Mouse (Mus musculus) spleen, postnatal 10 days (tissue): ENCODE results near the gene Hnrnpu.

ENCODE experiments used
- DNase-seq, 2 experiments: peaks; one replicate each; pipeline ENCODE4 v3.0.0; 2021 to 2022; ENCODE audit warnings: low spot score in 2 of 2

Gene Hnrnpu

GRCm38 (mm10) chr1:178340213-178340612 lies 2.6 kb upstream of the Hnrnpu start:
- DNase-seq = no peak

DNA sequence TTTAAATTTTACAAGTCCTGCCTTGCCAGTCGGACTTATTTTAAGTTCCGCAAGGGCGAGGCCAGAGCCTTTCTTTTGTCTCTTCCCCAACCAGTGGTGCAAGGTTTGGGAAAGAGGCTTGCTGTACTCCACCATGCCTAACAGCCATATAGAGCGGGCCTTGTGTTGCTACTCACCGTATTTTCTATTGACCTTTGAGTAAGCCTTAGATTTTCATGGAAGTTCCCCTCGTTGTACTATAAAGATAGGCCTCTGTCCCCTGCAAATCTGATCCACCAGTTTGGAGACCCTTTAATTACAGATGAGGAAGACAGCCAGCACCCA lies 683 bp upstream of the Hnrnpu start:
- DNase-seq = peak; percentile 43 to 59

- DNase-seq = peak; percentile 65 to 73
Observed at GRCm38 (mm10) chr1:178336777-178337481, 668 bp downstream of the Hnrnpu start.

DNA sequence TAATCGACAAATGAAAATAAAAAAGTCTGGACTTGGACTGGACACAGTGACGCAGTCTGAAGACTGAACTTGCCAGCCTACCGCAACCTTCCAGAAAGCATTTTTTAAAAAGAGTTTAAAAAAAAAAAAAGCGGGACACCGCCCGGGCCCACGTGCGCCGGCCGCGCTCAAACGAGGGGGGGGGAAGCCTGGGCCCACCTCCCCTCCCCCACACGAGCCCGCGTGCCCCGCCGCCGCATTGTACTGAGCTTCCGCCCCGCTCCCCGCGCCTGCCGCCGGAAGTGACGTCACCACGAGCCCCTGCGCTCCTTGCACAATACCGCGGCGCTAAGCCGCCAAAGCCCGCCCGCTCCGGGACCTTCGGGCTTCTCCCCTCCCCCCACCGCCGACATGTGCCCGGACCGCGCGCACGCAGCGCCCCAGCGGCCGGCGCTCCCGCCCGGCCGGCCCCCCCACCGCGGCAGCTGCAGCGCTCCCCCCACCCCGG lies 1.3 kb downstream of the Hnrnpu start:
- DNase-seq = peak; percentile 89 to 96

GRCm38 (mm10) chr1:178335860-178336261 lies 1.7 kb downstream of the Hnrnpu start:
- peak in 1 of 2 experiments; percentile 25 for DNase-seq

DNA sequence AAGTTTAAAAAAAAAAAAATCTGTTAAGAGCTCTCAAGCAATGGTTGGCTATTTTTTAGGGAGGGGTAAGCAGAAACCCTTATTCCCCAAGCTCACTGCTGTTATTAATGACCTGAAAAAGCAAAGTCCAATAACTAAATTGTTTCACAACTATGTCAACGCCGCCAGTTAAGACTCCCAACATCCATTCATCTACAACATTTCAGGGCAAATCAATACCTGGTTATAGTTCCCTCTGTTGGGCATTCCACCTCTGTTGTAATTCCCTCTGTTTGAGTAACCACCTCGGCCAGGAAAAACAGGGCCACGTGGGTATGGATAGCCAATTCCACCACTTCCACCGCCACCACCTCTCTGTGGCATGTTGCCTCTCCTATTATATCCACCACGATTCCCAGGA lies 7.7 kb downstream of the Hnrnpu start:
- no peak for DNase-seq

- DNase-seq = no peak
Observed at GRCm38 (mm10) chr1:178329017-178329416, 8.6 kb downstream of the Hnrnpu start.

GRCm38 (mm10) chr1:178326950-178327349 lies 10.6 kb downstream of the Hnrnpu start:
- no peak for DNase-seq

- DNase-seq = no peak
Observed at GRCm38 (mm10) chr1:178326357-178326756, 11.2 kb downstream of the Hnrnpu start.

DNA sequence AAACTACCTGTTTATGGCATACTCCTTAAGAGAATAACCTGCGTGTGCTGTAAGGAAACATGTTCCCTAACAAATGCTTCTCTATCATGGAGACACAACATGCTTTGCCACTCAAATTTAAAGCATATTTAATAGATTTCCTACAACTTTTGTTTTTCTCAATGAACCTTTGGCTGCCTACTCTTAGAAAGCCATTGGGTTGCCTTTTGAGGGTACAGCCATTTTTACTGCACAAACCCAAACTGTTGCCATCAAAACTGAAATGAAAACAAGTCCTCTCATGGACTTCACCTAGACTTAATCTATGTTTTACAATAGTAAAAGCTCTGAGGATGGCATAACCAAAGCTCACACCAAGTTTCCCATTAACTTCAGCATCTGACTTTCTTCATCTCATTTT lies 13.0 kb downstream of the Hnrnpu start:
- DNase-seq = no peak

DNA sequence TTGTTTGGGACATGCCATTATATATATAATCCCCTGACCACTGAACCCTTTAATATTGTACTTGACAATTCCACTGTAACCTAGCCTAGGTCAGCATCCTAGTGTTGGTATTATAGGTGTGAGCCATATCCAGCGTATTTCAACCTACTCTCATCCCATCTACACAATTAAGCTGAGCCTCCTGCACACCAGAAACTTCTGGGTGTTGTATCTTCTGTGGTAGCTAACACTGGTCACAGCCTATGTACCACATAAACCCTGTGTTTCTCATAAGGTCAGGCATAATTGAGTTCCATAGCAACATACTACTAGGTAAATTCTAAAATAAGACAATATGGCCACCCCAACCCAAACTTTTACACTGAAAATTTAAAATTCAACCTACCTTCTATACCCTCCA lies 14.4 kb downstream of the Hnrnpu start:
- no peak for DNase-seq

DNA sequence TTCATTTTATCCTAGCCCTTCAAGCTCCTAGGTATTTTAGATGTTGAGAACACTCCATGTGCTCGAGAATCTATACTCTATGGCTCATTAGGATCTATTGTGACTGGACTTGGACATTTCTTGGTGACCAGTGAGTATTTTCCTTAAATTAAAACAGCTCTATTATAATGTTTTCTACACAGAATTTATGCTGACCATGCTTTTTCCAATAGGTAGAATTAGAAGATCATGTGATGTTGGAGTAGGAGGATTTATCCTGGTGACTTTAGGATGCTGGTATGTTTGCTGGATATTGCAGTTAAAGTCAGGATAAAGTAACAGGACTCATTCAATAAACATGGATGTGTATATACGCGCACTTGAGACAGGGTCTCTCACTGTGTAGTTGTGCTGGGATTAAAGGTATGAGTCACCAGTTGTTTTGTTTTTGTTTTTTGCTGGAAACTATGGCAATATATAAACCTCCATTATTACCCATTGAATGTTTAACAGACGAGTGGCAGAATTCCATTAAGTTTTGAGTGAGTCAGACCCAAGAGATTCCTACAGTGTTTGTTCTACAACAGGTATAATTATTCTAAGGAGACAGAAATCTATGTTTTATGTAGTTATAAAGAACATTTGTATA lies 15.8 kb downstream of the Hnrnpu start:
- DNase-seq = no peak

- DNase-seq = no peak
Observed at GRCm38 (mm10) chr1:178320723-178321590, 16.6 kb downstream of the Hnrnpu start.

- no peak for DNase-seq
Observed at GRCm38 (mm10) chr1:178320038-178320722, 17.4 kb downstream of the Hnrnpu start.

DNA sequence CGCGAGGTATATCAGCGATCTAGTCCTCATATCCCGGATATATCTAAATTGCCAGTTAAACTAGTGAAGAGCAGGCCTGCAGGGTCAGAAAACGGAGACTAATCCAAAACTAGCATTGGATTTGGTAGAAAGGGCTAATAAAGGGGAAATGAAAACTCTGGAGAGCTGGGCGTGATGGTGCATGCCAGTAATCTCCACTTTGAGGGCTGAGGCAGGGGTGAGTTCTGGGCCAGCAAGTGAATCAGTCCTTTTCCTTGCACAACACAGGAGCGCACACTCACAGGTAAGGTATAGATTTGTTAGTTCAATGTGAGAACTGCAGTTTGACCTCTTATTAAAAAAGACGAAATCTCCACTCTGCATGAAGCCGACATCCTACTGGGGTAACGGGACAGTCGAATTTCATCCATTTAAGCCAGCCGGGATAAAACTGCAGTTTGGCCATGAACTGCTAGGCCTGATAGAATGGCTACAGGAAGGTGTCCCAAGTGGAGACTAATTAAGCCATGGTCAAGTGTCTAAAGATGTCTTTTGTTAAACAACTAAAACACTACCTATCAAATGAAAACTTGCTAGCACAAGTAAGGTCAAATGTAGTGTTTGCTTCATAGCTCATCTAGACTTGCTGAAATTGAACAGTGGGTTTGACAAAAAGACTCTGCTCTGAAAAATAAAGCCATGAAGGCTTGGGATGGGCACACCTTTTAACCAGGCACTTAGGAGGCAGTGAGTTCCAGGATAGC lies 18.1 kb downstream of the Hnrnpu start:
- DNase-seq = peak in 1 of 2 experiments; percentile 48

DNA sequence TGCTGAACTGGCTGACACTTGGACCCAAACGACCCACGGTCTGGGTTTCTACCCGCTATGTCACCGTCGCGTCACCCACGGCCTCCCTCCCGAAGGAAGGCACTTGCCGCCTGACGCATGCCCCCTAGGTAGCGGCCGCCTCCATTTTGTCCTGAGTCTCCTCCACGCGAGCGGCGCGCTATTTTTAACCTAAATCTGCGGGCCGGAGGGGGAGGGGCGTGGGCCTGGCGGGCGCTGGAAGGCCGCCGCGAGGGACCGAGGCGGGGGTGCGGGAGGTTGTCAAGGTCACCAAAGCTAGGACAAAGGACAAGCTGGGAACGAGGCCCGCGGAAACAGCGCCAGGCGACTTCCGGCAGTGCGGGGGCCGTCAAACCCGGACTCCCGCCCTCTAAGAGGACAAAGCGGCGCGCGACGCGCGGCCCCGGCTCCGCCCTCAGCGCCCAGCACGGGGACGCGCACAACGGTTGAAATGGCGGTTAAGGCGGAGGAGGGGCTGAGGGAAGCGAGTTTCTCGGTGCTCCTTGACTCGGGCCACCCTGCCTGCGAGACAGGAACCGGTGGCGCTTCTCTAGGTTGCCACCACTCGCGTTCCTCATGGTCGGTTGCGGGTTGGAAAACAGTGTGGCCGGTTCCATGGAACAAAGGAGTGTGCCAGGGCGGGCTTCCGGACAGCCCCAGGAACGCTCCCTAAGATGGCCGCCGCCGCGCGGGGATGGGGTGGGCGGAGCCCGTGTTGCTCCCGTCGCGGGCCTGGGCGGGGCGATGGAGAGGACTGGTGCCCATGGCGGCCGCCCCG lies 19.0 kb downstream of the Hnrnpu start, which contains the start of gene Cox20:
Gene Cox20, plus strand, starts transcription at position 742 of the 796 bp plus-strand sequence.
- peak; percentile 98 to 99 for DNase-seq

DNA sequence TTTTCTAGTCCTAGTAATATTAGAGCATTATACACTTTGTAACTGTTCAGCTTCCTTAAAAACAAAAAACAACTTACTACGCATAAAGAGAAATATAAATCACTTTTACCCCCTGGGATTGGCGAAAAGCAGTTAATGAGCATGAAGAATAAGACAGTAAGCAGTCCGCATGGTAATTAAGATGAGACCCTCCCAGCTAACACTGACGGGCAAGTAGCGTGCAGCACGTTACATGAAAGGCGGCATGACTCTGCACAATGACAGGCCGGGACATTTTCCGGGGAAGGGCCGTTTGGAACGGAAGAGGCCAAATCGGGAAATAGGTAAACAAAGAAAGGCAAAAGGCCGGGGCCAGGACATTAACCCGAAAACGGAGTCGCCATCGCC lies 19.6 kb downstream of the Hnrnpu start:
- DNase-seq = no peak

- DNase-seq = no peak
Observed at GRCm38 (mm10) chr1:178317275-178318001, 20.2 kb downstream of the Hnrnpu start.

DNA sequence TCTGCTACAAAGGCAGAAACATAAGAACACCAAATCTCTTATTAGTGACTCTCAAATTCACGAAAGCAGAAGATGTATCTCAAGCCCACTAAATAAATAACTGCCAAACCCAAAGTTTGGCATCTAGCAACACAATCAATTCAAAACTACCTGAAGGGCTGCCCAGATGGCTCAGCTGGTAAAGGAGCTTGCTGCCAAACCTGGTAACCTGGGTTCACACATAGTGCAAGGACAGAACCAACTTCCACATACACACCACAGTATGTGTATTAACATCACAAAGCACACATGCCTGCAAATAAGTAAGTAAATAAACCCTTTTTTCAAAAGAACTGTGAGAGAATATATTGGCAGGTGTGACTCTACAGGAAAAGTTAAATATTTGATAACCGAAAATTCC lies 23.4 kb downstream of the Hnrnpu start:
- DNase-seq = no peak
